Mouse (Mus musculus) brain, adult 10 weeks (tissue): ENCODE data around the gene Fam205a3. TPM values are rescaled to one million over a fixed set of nuclear protein-coding genes. Genes with fewer than 3 reads are reported as not detected.

Experiments used
- polyA plus RNA-seq: library from polyadenylated mRNA; stranded (reverse); fragments of 350-450 nt; fragmentation: Illumina TruSeq; extraction: RNeasy Lipid Tissue Mini Kit (QIAGEN cat#74804); gene quantifications from one replicate; pipeline ENCODE4 v1.2.3, GENCODE M21; 2015; ENCODE audit warnings: low read depth, low replicate concordance

The Fam205a3 gene
- not detected for polyA plus RNA-seq

DNA sequence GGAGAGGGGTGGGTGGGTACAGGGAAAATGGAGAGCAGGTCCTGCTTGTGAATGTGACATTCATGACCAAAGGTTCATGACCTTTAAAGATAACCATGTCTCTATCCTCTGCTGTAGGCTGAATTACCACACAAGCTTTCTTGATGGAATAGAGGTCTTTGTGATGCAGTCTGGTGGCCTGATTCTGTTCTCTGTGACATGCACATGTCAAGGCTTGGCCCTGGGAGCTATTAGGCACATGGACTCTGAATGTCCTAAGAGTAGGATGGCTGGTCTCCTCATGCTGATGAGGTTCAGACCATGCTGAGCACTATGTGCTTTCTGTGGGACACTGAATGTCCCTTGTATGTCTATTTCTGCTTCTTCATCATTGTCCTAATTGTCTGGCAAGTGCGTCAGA is at the start of gene Fam205a3:
Fam205a3 (plus strand) TSS at position 301 of the 400 bp plus-strand sequence.

DNA sequence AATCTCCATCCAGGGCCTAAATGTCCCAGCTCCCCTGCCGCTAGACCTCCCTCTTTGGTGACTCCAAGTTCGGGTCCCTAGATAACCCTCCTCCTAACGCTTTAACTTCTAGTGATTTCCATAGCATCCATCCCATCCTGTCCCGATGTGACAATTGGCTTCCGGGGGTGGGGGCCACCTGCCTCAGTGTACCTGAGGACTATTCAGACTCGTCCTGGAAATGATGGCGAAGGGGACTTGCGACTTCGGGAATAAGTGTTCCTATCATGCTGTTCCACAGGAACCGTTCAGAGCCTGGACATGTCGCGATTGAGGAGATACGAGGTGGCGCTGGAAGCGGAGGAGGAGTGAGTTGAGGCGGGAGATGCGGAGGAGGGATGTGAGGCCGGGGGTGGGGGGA is 24.2 kb upstream of the Fam205a3 start, which contains the start of gene Gm21953:
Gm21953 (plus strand) TSS at position 301 of the 400 bp plus-strand sequence.

Other genes starting within 250 kb of the Fam205a3 start
- not detected for gene Gm3893, start 227.1 kb upstream of the Fam205a3 start, polyA plus RNA-seq
- 34.7 TPM for gene Gm13304, start 203.5 kb upstream of the Fam205a3 start, polyA plus RNA-seq
- 55.1 TPM for gene Gm13306, start 164.9 kb upstream of the Fam205a3 start, polyA plus RNA-seq
- gene Gm13305, start 149.7 kb upstream of the Fam205a3 start, polyA plus RNA-seq, result 1.5 TPM
- gene Gm10600, start 77.7 kb upstream of the Fam205a3 start, polyA plus RNA-seq, result 7.0 TPM
- not detected for gene Ccl21b, start 62.6 kb upstream of the Fam205a3 start, polyA plus RNA-seq
- not detected for gene Gm21953, start 24.1 kb upstream of the Fam205a3 start, polyA plus RNA-seq
- gene Gm21586, start 121.0 kb downstream of the Fam205a3 start, polyA plus RNA-seq, result not detected
- gene Gm2163, start 148.4 kb downstream of the Fam205a3 start, polyA plus RNA-seq, result 1.1 TPM
- gene Fam205a2, start 209.8 kb downstream of the Fam205a3 start, polyA plus RNA-seq, result not detected